Mouse (Mus musculus) G1E (cell line): ENCODE data around the gene Sh3pxd2a.

Source experiments
- CTCF ChIP-seq: IDR thresholded peaks from 2 replicates; pipeline ENCODE4 v1.5.1; 2012; ENCODE audit warnings: low read depth, low read length, inconsistent platforms, mixed read lengths
- GATA1 ChIP-seq: IDR thresholded peaks from 2 replicates; pipeline ENCODE4 v1.6.1; 2012; ENCODE audit warnings: borderline replicate concordance, low read length, inconsistent platforms, mixed read lengths

DNA sequence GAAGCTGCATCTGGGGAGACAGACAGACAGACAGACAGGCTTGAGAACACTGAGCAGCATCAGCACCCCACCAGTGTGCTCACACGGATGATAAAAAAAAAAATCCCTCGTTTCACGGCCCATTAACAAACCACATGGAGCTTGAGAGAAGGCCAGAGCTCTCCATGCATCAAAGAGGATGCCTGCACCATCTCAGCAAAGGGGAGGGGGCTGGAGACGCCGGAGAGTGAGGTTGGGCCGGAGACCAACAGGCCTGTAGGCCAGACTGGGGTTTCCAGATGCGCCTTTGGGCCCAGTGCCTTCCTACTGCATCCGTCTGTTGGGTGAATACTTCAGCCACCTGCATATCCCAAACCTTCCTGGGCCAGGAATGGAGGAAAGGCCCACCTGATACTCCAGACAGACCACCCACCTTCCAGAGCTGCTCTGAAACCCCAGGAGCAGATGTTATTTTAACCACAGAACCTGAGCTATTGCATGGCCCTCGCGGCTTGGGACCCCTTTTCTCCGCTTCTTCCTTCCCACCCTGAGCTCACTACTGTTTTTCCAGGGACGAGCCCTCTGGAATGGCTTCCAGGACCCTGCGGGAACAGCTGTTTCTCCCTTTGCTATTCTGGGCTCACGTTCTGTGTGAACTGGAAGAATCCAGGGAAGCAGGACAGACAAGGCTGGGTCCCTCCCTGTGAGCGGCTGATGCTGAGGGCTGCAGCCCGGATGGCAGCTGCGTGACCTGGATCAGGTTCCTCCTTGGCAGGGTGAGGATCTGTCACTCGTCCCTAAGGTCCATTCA, 66.1 kb downstream of the Sh3pxd2a start:
- TF ChIP-seq GATA1 (no peak), CTCF (no peak)
